Mouse (Mus musculus) adrenal gland, postnatal 0 days (tissue): ENCODE measurements around the gene Trim28. TPM values are rescaled to one million over a fixed set of nuclear protein-coding genes. Genes with fewer than 3 reads are reported as not detected.

ENCODE experiments used
- polyA plus RNA-seq: library from polyadenylated mRNA; unstranded; fragments of >200 nt; fragmentation: Nextera tagmentation; extraction: Ambion mirVana; gene quantifications from 2 replicates; pipeline ENCODE4 v1.2.1, GENCODE M21; 2015

Gene Trim28
- polyA plus RNA-seq, result 104 and 137 TPM in 2 replicates

GRCm38 (mm10) chr7:12998851-12999250 lies at the start of gene Trim28:
Gene Trim28 (plus strand): TSS chr7:12999114.

GRCm38 (mm10) chr7:12965678-12966091 lies 33.2 kb upstream of the Trim28 start, which contains the start of gene Zfp324:
Gene Zfp324 (plus strand): TSS chr7:12965838.

GRCm38 (mm10) chr7:12977682-12978389 lies 21.1 kb upstream of the Trim28 start, which contains the start of gene Zfp446:
Gene Zfp446 (plus strand): TSS chr7:12977848.

GRCm38 (mm10) chr7:12998053-12998452 lies 861 bp upstream of the Trim28 start, which contains the start of gene Slc27a5:
Gene Slc27a5 (minus strand): TSS chr7:12998192.

DNA sequence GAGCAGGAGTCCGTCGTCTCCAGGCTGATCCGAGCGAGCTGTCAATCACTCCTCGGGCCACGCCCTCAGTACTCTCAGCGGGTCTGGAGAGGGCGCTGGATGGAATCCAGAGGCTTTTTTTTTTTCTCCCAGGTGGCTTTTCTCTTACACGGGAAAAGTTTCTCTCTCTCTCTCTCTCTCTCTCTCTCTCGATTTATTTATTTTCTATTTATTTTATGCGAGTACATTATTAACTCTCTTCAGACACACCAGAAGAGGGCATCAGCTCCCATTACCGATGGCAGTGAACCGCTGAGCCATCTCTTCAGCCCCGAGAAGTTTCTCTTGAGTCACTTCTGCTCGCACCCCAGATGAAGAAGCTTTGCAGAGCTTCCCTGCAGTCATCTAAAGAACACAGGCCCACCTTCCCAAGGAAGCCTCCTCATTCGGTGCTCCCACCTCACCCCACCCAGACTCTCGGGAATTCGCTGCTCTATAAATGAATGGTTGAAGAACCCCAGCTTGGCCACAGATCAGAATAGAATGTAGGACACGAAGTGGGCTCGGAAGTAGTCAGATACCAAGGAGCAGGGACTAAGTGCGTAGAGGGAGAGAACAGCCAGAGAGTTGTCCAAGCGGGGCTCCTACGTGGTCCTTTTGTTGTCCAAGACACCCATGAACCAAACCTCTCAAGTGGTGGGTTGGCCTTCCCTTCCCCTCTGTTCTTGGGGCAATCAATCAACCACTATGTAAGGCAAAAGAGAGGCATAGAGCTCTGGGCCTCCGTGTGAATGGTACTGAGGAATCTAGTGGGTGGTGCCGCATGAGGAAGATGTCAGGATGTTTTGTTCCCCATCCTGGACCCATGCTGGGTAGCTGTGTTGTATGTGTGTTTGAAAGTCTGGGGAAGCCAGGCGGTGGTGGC lies 11.3 kb downstream of the Trim28 start, which contains the start of gene Zbtb45:
TSS of gene Zbtb45 (minus strand) at position 30 of the 904 bp plus-strand sequence.

DNA sequence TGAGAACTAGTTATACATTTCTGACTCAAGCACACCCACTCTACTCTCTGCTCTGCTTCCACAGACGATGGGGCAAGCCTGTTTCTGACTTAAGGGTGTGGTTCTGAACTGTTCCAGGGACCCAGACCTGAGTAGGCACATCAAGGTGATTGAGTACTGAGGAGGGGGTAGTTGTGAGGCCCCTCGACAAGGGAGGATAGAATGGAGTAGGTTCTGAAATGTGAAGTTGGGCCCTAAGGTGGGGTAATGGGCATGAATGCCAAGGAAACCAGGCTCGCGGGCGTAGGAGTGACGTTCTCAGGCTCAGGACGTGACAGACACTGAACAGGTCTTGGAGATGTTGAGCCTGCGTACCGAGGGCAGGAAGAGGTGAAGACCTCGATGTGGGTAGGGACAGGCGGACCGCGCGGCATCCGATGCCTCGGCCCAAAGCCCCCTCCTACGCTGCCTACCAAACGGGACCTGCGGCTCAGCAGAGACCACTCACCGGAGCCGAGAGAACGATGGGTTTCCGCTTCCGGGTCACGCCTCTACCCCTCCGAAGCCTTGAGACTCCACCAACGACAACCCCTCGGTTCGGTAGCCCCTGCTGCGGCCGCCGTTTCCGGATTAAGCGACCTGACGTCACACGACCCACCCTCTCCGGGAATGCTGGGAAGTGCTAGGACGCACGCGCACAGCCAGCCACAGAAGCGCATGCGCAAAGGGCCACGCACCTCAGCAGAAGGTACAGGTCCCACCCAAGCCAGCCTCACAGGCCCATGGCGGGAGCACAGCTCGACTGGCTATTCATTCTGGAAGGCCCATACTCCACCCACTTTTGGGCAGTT lies 35.4 kb downstream of the Trim28 start, which contains the start of gene Chmp2a:
TSS of gene Chmp2a (minus strand) at position 660 of the 830 bp plus-strand sequence.

GRCm38 (mm10) chr7:13037901-13038555 lies 39.1 kb downstream of the Trim28 start, which contains the start of gene Ube2m:
Gene Ube2m (minus strand): TSS chr7:13038275.

DNA sequence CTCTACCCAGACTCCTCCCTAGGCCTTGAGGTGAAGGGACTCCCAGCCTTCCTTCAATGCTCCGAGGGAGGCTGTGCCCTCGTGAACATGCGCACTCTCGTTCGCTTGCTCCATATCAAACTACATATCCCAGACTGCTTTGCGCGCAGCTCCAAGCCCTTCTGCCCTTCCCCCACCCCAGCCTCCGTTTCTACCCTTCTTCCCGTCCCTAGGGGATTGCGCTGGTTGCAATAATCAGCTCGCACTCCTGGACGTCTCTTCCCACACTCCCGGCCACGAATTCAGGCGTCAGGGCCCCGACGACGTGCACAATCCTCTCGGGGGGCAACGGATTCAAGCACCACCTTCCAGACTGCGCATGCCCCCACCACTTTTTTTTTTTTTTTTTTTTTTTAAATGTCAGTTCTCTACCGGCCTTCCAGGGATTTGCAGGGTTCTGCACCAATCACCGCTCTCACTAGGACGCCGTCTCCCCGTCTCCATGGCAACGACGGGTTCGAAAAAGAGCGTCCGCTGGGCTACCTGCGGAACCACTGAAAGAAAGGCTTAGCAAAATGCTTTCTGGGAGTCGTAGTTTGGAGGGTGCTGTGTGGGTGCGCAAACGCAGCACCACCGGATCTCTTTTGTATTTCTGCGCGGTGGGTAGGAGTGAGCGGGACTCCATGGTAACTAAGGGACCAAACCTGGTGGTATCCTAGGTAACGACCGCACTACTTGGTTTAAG lies 55.5 kb downstream of the Trim28 start, which contains the start of gene Mzf1:
TSS of gene Mzf1 (minus strand) at position 478 of the 724 bp plus-strand sequence.

Other genes starting within 250 kb of the Trim28 start
- 4.0 and 4.5 TPM in 2 replicates for gene Zscan18, start 195.5 kb upstream of the Trim28 start, polyA plus RNA-seq
- gene Zfp329, start 180.3 kb upstream of the Trim28 start, polyA plus RNA-seq, result 6.0 and 7.4 TPM in 2 replicates
- gene Zfp110, start 164.4 kb upstream of the Trim28 start, polyA plus RNA-seq, result 17.2 and 23.7 TPM in 2 replicates
- 1.7 and 2.3 TPM in 2 replicates for gene Zfp128, start 117.9 kb upstream of the Trim28 start, polyA plus RNA-seq
- 6.5 and 6.6 TPM in 2 replicates for gene Zscan22, start 101.3 kb upstream of the Trim28 start, polyA plus RNA-seq
- 865 and 1,106 TPM in 2 replicates for gene Rps5, start 76.8 kb upstream of the Trim28 start, polyA plus RNA-seq
- gene Rnf225, start 71.7 kb upstream of the Trim28 start, polyA plus RNA-seq, result 0.08 and 0.30 TPM in 2 replicates
- gene Zfp324, start 33.3 kb upstream of the Trim28 start, polyA plus RNA-seq, result 6.2 and 7.5 TPM in 2 replicates
- gene Zfp446, start 21.3 kb upstream of the Trim28 start, polyA plus RNA-seq, result 3.8 and 6.0 TPM in 2 replicates
- gene Slc27a5, start 922 bp upstream of the Trim28 start, polyA plus RNA-seq, result 1.9 and 3.0 TPM in 2 replicates
- 9.3 and 12.6 TPM in 2 replicates for gene Zbtb45, start 10.9 kb downstream of the Trim28 start, polyA plus RNA-seq
- gene Chmp2a, start 35.7 kb downstream of the Trim28 start, polyA plus RNA-seq, result 265 and 267 TPM in 2 replicates
- gene Ube2m, start 39.2 kb downstream of the Trim28 start, polyA plus RNA-seq, result 103 and 124 TPM in 2 replicates
- gene Mzf1, start 55.6 kb downstream of the Trim28 start, polyA plus RNA-seq, result 1.7 and 2.9 TPM in 2 replicates
- not detected in 2 replicates for gene Vmn1r85, start 96.1 kb downstream of the Trim28 start, polyA plus RNA-seq
- not detected in 2 replicates for gene Vmn1r86, start 120.8 kb downstream of the Trim28 start, polyA plus RNA-seq
- not detected in 2 replicates for gene Vmn1r87, start 141.0 kb downstream of the Trim28 start, polyA plus RNA-seq
- gene Vmn1r88, start 160.5 kb downstream of the Trim28 start, polyA plus RNA-seq, result not detected in 2 replicates
- gene Vmn1r89, start 213.9 kb downstream of the Trim28 start, polyA plus RNA-seq, result not detected in 2 replicates